In genomic region chr5:36205397-36205796, GRCm38 (mm10) we compare ENCODE assay signal across 26 mouse cellular contexts. TPM values are rescaled to one million over a fixed set of nuclear protein-coding genes. Genes with fewer than 3 reads are reported as not detected.
DNase-seq lines count a peak whose midpoint lies in the region; ATAC-seq and TF ChIP-seq lines count a peak whose summit lies in the region.
"Had no signal": no experiment of that assay in that cellular context is flagged by ENCODE, and none has a peak within 500 bp of the region (broad histone marks: within the 10 kb centered on the region; RNA-seq: fewer than 3 reads in every experiment).

No protein-coding gene starts in this region.

- H3K27ac ChIP-seq in lung, embryonic 14.5 days (ENCODE audit: low read depth), result no peak overlapping the region
- H3K27ac ChIP-seq: embryonic facial prominence, embryonic 10.5 days; embryonic facial prominence, embryonic 12.5 days; forebrain, embryonic 13.5 days; forebrain, embryonic 15.5 days had no signal

- ATAC-seq in lung, embryonic 14.5 days (ENCODE audit: insufficient read depth), result no peak
- ATAC-seq: activated CD4-positive, CD25-positive, alpha-beta regulatory T cell, adult 4 months; CD4-positive, CD25-positive, alpha-beta regulatory T cell, adult 4 months; forebrain, embryonic 13.5 days; forebrain, embryonic 15.5 days; forebrain, postnatal 0 days; Patski had no signal

- H3K9me3 ChIP-seq in lung, embryonic 14.5 days (ENCODE audit: low read depth, low read length), result no peaks in the 10 kb centered on the region
- H3K9me3 ChIP-seq: embryonic facial prominence, embryonic 10.5 days; embryonic facial prominence, embryonic 12.5 days; forebrain, embryonic 13.5 days; forebrain, embryonic 15.5 days; G1E had no signal

- H3K4me2 ChIP-seq in lung, embryonic 14.5 days, result no peak overlapping the region
- H3K4me2 ChIP-seq: embryonic facial prominence, embryonic 12.5 days; forebrain, embryonic 13.5 days; forebrain, embryonic 15.5 days had no signal

- peak; percentile 31 for DNase-seq in adrenal gland, postnatal 10 days
- DNase-seq in adrenal gland, adult 18-20 months (ENCODE audit: low spot score in 2 of 2), result no peak
- DNase-seq in cerebellum, postnatal 10 days, result peak; percentile 34 to 37
- no peak for DNase-seq in cerebellum, adult 11-12 months
- DNase-seq in lung, embryonic 14.5 days, result peak; percentile 56
- DNase-seq in lung, adult 18-20 months, result no peak
- DNase-seq in lung, postnatal 14 days, result peak; percentile 14
- DNase-seq in lung, adult 2 months, result no peak
- DNase-seq: adrenal gland, adult 2 months; B cell, adult 2 months; cerebellum, adult 18-20 months; cerebellum, adult 8-10 months; cerebellum, adult 9-11 months; cerebellum, postnatal 25 days; forebrain, postnatal 0 days had no signal

- H3K4me1 ChIP-seq in lung, embryonic 14.5 days (ENCODE audit: insufficient read depth), result no peaks in the 10 kb centered on the region
- H3K4me1 ChIP-seq in lung, adult 2 months (ENCODE audit: control insufficient read depth, insufficient read depth, low read length), result no peaks in the 10 kb centered on the region
- H3K4me1 ChIP-seq: embryonic facial prominence, embryonic 12.5 days; forebrain, embryonic 13.5 days; forebrain, embryonic 15.5 days had no signal

- no peaks in the 10 kb centered on the region for H3K27me3 ChIP-seq in lung, embryonic 14.5 days (ENCODE audit: insufficient read depth, low read length)
- H3K27me3 ChIP-seq: embryonic facial prominence, embryonic 12.5 days; forebrain, embryonic 13.5 days; forebrain, embryonic 15.5 days had no signal

- TF ChIP-seq POLR2A in lung, adult 2 months (IDR thresholded peaks at IDR 0.05; ENCODE audit: borderline replicate concordance, extremely low read depth, low read depth, low read length), result no peak

- no peak overlapping the region for H3K9ac ChIP-seq in lung, embryonic 14.5 days
- H3K9ac ChIP-seq: embryonic facial prominence, embryonic 12.5 days; forebrain, embryonic 13.5 days; forebrain, embryonic 15.5 days; forebrain, postnatal 0 days had no signal

- H3K4me3 ChIP-seq in lung, embryonic 14.5 days (ENCODE audit: low read depth, low read length), result no peak overlapping the region
- no peak overlapping the region for H3K4me3 ChIP-seq in lung, adult 2 months (replicated peaks; ENCODE audit: extremely low read depth, low read depth, low read length)
- H3K4me3 ChIP-seq: embryonic facial prominence, embryonic 10.5 days; embryonic facial prominence, embryonic 12.5 days; forebrain, embryonic 13.5 days; forebrain, embryonic 15.5 days had no signal

- TF ChIP-seq CTCF in lung, embryonic 14.5 days (IDR thresholded peaks at IDR 0.05; ENCODE audit: low read depth), result no peak
- TF ChIP-seq CTCF in lung, adult 2 months (IDR thresholded peaks at IDR 0.05; ENCODE audit: insufficient read depth, low read length), result no peak

- 63% methylated on average over 11 of the region's 11 CpGs for WGBS in lung, embryonic 14.5 days
- WGBS in lung, adult 2 months, result 66% methylated on average over 11 of the region's 11 CpGs

- H3K36me3 ChIP-seq in lung, embryonic 14.5 days (ENCODE audit: insufficient read depth), result no peaks in the 10 kb centered on the region
- H3K36me3 ChIP-seq: embryonic facial prominence, embryonic 10.5 days; embryonic facial prominence, embryonic 12.5 days; forebrain, embryonic 15.5 days; G1E had no signal

RNA-seq across cellular contexts. Expression of gene Psapl1, which starts 1.6 kb away (rescaled TPM):
- not detected for total RNA-seq in adrenal gland, postnatal 10 days (2021)
- total RNA-seq in adrenal gland, adult 18-20 months (2021), result not detected
- polyA plus RNA-seq in lung, embryonic 14.5 days (2014; fragmentation: Nextera tagmentation; extraction: Ambion mirVana), result 0.20 TPM in 1 of 2 replicates, not detected in the other
- 0.11 and 25.6 TPM in 2 replicates for polyA plus RNA-seq in lung, adult 2 months (2012; rRNA removed)
- total RNA-seq: adrenal gland, adult 2 months; adrenal gland, postnatal 36 days; CH12.LX; forebrain, postnatal 0 days had no signal
- polyA plus RNA-seq: activated CD4-positive, CD25-positive, alpha-beta regulatory T cell, adult 4 months; adrenal gland, adult 2 months; CD4-positive, CD25-positive, alpha-beta regulatory T cell, adult 4 months; cortical plate, adult 2 months; forebrain, postnatal 0 days; G1E; Patski had no signal

Comparison
In these comparisons a context has a peak if more than half of its experiments do, and no peak if none do; other contexts are left out.
1. DNase-seq: peak in adrenal gland, postnatal 10 days (single experiment), cerebellum, postnatal 10 days (2 of 2), lung, embryonic 14.5 days (single experiment) and lung, postnatal 14 days (single experiment); none in adrenal gland, adult 18-20 months (0 of 2), cerebellum, adult 11-12 months (single experiment), lung, adult 18-20 months (0 of 2) and lung, adult 2 months (single experiment).